Mouse (Mus musculus): Measurements from ENCODE around the gene Tmem108.
A peak's percentile ranks its signal among the peaks of the same experiment; 100 is the strongest.

The Tmem108 gene

GRCm38 (mm10) chr9:103636847-103637246 lies 124.8 kb downstream of the Tmem108 start:
- DNase-seq (ENCODE audit: low spot score in 2 of 2), result no peak

- no peak for DNase-seq (ENCODE audit: low spot score in 2 of 2)
Observed at GRCm38 (mm10) chr9:103628861-103629469, 132.7 kb downstream of the Tmem108 start.

- no peak for DNase-seq (ENCODE audit: low spot score in 2 of 2)
Observed at GRCm38 (mm10) chr9:103627404-103627900, 134.2 kb downstream of the Tmem108 start.

DNA sequence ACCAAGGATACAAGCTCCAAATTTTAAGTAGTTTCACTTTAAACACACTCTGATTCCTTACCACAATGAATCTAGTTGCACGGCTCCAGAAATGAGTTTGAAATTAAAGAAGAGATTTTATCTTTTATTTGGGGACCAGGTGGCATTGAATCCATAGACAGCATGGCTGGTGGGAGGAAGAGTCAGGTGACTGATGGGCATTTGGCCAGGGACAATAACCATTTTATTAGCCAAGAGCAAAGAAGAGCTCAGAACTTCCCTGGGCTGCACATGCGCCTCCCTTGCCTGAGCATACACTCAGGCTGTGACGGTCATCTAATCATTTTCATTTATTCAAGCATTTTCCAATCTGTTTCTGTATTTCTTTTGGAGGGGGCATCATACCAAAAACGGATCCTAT lies 135.5 kb downstream of the Tmem108 start:
- DNase-seq (ENCODE audit: low spot score in 2 of 2), result no peak

DNA sequence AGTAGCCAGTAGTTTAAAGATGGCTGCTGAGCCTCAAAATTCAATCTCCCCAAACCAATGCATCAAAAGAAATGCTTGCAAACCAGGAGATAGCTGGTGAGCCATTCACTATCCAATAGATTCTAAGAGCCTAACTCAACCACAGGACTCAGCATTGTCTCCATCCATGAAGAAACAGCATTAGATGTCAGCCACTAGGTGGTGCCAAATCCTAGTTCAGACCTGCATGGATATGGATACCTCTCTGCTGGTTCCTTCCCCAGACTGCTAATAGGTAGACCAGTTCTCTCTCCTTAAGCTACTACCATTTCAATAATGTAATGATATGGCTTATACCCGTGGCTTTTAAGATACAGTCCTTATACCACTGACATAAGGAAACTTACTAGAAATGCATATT lies 137.0 kb downstream of the Tmem108 start:
- DNase-seq (ENCODE audit: low spot score in 2 of 2), result peak; percentile 30 to 43

GRCm38 (mm10) chr9:103623560-103624316 lies 137.9 kb downstream of the Tmem108 start:
- DNase-seq (ENCODE audit: low spot score in 2 of 2), result no peak

GRCm38 (mm10) chr9:103622988-103623387 lies 138.6 kb downstream of the Tmem108 start:
- DNase-seq (ENCODE audit: low spot score in 2 of 2), result no peak

DNA sequence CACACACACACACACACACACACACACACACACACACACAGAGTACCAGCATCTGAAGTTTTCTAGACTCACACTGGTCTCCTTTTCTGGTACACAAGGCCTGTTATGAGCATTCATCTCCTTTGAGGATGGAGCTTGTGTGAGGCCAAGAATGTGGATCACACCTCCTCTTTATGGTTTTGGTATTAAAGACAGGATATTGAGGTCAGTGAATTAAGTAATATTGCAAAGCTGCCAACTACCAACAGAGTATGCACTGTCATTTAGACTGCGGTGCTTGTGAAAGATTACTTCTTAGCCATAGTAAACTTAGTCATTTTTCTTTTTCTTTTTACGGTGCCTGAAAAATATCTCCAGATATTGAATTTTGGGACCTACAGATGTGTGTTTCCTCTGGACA lies 139.8 kb downstream of the Tmem108 start:
- DNase-seq (ENCODE audit: low spot score in 2 of 2), result no peak

GRCm38 (mm10) chr9:103620517-103621212 lies 141.0 kb downstream of the Tmem108 start:
- no peak for DNase-seq (ENCODE audit: low spot score in 2 of 2)

DNA sequence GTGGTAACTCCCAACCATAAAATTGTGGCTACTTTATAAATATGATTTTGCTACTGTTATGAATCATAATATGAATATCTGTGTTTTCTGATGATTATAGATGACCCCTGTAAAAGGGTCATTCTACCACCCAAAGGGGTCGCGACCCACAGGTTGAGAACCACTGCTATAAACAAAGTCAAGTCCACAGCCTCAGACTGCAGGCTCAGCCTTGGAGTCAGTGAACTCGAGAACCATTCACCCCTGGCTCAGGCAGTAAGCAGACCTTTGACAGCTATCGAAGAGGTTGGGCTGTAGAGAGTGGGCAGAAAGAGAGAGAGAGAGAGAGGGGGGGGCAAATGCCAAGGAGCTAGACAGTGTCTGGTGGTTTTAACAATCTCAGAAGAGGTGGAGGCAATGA lies 147.4 kb downstream of the Tmem108 start:
- DNase-seq (ENCODE audit: low spot score in 2 of 2), result no peak

DNA sequence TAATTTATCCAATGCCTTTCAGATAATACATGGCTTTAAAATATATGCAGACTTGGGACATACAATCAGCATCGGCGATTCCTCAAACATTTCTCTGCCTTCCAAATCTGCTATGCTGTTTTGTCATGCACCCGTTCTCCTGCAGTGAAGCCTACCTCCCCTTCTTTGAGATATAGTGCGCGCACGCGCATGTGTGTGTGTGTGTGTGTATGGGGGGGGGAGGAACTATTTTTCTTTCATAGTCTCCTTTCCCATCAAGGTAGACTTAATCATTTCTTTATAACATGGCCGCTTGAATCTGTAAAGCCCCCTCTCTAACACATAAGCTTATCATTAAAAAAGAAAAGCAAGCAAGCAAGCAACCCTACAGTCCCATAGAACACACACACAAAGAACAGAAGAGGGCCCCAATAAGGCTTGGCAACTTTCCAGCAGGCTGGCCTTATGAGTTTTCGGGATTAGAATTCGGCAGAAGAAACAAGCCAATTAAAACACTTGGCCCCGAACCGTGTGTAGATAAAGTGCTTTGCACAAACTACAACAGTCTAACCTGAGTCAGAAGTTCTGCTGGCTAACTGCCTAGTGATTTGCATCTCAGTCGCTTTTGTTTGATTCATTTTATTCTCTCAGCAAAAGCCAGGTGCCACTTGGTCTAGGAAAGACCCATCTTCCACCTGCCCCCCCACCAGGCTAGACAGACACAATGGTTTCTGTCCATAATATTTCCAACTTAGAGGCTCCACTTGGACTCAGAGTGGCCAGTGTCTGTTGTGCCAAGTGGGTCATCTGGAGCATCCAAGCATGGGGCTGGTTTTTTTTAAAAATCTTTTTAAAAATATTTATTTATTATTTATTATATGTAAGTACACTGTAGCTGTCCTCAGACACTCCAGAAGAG lies 153.2 kb downstream of the Tmem108 start:
- DNase-seq (ENCODE audit: low spot score in 2 of 2), result no peak

DNA sequence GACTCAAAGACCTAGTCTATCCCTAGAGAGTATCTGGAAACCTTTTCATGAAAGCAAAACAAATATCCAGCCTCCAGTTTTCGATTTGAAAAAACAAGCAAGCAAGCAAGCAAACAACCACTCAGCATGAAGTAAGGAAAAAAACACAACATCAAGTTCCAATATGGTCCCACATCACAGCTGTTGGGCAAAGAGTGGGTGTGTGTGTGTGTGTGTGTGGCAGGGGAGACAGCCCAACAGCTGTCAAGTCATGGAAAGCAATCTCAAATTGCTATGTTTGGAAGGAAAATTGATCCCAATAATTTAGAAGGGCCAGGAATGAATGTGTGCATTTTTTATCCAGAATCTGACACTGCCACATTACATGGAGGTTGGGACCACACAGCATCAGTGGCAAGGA lies 155.6 kb downstream of the Tmem108 start:
- DNase-seq (ENCODE audit: low spot score in 2 of 2), result no peak

DNA sequence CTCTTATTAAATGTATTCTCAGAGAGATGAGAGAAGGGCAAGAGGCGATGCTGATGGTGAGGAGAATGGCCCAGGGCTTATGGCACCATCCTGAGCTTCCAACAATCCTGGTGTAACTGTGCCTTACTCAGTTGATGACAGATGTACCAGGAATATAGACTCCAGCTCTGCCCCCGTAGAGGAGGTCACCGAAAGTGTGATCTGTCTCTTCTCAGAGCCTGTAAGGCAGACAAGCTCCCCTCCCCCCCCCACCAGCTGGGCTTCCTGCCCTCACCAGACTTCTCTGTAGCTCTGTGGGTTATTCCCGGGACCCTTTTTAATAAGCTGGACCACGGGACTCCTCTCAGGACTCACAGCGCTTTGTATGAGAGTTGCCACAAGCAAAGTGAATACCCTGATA lies 157.8 kb downstream of the Tmem108 start:
- no peak for DNase-seq (ENCODE audit: low spot score in 2 of 2)

- DNase-seq (ENCODE audit: low spot score in 2 of 2), result no peak
Observed at GRCm38 (mm10) chr9:103601878-103602277, 159.8 kb downstream of the Tmem108 start.

DNA sequence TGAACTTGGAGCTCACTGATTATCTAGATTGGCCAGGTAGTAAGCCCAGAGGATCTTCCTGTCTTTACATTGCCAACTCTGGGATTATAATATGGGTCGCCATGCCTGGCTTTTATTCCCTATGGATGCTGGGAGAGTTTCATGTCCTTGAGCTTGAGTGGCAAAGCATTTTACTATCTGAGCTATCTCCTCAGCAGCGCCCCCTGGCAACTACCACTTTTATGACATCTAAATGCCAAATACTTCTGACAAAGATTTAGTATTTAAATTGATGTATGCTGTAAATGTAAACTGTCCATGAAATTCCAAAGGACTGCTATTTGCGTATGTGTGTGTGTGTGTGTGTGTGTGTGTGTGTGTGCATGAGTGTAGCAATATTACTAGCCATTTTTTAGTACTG lies 160.8 kb downstream of the Tmem108 start:
- no peak for DNase-seq (ENCODE audit: low spot score in 2 of 2)

GRCm38 (mm10) chr9:103599908-103600307 lies 161.7 kb downstream of the Tmem108 start:
- DNase-seq (ENCODE audit: low spot score in 2 of 2), result no peak

DNA sequence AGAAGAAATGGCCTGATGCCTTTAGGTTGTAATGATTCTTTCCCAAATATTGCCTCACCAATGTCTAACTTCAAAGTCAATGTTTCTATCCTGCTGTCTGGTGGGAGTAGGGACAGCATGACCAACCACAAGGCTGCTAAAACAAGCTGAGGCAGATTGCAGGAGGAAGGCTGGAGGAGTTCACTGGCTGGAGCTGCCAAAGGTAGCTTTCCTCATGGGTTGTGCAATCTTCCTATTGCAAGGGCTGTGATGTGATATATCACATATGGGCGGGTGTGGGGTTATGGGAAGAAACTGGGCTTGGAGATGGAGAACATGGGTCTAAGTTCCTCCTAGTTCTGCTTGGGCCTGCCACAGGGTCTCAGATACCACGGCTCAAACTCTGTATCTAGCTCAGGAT lies 163.8 kb downstream of the Tmem108 start:
- DNase-seq (ENCODE audit: low spot score in 2 of 2), result no peak

GRCm38 (mm10) chr9:103595190-103595837 lies 166.3 kb downstream of the Tmem108 start:
- no peak for DNase-seq (ENCODE audit: low spot score in 2 of 2)

DNA sequence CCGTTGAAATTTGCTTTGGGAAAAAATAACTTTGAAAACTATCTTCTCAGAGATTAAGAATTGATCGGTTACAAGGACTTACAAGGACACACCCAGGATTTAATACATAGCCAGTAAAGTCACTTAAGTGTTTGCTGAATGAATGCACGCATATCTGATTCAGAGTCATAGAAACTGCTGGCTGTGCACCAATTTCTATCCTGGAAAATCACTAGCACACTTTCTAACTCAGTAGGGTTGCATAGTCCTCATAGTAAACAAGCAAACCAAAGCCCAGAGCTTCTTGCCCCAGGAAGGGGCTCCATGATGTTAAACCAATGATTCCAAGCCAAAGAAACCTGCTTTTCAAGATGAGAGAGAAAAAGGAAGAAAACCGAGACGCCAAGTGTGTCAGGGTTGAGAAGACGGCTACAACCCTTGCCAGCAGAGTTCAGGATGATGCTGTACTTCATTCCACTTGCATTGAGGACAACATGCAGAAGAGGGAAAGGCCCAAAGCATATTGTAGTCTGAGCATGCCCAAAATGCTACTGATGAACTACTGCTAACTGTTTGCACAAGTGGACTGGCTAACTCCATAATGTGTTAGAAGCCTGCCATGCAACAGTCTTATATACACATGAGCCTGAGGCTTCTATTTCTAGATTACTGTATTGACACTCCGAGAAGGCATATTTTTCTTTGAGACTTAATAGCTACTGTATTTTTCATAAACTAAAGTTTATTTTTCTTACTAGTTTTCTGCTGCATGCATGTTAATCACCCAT lies 167.0 kb downstream of the Tmem108 start:
- DNase-seq (ENCODE audit: low spot score in 2 of 2), result no peak

GRCm38 (mm10) chr9:103593079-103593478 lies 168.6 kb downstream of the Tmem108 start:
- DNase-seq (ENCODE audit: low spot score in 2 of 2), result no peak
